Mouse (Mus musculus): ENCODE results near the gene Tmcc2.
"Not testable (repeated sequence)": the region's sequence is repeated elsewhere in the genome, so short reads cannot be mapped to it uniquely, and the experiment has no call there.

The Tmcc2 gene

DNA sequence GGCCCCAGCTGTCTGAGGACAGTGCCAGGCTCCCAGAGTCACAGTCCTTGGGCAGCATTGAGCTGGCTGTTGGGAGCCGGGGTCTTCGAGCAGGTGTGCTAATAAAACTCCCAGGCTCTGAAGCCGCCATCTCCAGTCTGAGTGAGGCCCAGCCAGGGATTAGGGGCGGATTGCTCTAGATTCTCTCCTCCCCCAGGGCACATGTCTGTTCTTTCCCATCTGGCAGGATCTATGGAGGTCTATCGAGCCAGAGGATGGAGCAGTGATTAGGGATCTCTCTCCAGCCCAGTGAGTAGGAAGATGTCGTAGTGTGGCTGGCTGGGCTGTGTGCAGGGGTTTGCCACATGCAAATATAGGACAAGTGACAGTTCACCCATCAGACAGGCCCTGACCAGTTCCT, 24.1 kb downstream of the Tmcc2 start:
- DNase-seq, result no peak

DNA sequence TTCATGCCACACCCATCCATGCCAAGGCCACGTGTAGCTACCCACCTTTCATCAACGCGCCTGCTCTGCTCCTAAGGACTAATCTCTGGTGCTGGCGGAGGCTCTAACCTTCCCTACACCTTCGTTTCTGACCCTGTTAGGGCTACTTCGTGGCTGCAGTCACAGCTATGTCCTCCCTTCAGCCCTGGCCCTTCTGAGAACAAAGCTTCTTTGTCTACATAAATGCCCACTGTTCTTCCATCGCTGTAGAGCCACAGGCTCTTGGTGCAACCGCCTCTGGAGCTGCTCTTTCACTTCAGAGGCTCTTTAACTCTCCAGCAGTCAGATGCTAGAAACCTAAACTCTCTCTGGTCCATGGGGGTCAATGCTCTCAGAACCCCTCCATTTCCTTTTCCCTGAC, 24.8 kb downstream of the Tmcc2 start:
- DNase-seq, result no peak

DNA sequence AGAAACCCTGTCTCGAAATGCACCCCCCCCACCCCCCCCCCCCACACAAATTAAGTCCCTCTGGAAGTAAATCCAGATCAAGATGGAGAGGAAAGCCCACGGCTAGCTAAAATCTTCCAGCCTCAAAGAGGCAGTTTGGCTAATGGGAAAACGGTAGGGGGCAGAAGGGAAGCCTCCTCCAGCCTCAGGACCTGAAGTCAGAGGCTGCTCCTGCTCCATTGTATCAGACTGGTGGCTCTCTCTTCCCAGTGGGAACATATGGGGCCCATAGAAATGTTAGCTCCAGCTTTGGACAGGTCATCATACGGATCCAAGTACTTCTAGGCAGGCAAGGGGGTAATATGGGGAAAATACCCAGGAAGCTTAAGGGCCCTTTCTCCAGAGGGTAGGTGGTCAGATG, 25.4 kb downstream of the Tmcc2 start:
- DNase-seq, result no peak

DNA sequence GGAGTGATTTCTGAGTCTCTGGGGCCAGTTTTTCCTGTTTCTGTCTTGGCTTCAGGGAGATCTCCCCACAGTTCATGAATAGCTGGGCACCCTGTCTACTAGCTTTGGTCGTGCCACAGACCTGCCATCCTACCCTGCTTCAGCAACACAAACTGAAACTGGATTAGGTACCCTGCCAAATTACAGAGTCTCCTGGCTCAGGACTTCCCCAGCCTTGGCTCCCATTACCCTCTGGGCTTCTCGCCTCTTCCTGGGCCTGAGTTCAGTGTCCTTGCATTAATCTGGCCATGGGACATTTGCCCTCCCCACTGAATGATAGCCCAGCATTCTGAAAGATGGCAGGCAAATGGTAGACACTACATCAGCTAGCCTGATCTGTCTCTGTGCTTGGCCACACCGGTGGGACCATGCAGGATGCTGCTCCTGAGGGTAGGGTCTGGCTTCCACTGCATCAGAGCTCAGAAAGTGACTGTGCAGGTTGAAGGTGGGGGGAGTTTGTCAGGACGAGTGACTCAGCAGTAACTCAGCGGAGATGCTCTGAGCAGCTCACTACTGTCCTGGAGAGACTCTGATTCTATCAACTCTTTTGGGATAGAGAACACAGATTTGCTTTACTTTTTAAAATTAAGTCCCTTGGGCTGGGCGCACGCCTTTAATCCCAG, 26.1 kb downstream of the Tmcc2 start:
- DNase-seq, result peak; percentile 61

DNA sequence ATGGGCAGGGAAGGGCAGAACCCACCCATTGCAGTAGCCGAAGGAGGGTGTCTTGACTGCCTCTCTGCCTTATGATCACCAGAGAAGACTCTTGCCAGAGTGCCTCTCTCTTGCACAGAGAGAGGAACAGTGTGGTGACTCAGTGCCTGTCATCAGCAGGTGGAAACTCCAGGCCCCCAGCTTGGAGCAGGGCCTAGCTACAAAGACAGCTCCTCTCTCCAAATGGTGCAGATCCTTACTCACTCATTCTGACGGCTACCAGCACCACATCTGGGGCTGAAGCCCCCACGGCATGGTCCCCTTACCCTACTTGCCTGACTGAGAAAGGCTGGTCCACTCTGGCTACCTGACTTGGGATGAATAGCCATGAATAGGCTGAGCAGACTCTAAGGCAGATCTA, 26.7 kb downstream of the Tmcc2 start:
- DNase-seq, result no peak

DNA sequence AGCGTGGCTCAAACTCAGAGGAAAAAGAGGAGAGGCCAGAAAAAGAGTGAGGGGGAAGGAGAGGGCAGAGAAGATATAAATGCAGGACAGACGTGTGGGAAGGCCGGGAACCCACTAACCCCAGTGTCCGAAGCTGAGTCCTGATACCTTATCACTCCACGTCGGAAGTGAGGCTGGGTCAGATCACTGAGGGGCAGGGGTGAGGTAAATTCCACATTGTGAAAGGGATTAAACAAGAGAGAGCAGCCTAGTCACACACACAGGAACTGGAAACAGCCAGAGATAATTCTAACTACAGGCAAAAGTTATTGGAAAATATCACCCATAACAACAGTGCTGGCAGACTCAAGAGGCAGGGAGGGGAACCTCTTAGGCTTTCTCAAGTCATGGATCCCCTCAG, 29.1 kb downstream of the Tmcc2 start:
- no peak for DNase-seq

DNA sequence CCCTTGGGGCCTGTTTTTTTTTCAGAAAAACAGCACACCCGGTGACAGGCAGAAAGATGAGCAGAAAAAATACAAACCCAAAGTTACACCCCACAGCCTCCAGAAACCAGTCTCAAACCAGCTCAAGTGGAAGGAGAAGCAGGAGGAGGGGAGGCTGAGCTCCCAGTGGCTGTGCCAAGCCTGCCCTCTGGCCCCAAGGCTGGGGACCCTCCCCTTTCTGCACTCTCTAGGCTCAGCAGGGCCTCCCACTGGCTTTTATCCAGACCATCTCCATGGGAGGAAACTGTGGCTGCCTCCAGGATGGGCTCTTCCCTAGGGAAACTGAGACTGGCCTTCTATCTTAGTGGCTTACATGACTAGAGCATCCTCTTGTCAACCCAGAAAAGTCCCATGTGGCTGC, 34.2 kb downstream of the Tmcc2 start:
- no peak for DNase-seq

DNA sequence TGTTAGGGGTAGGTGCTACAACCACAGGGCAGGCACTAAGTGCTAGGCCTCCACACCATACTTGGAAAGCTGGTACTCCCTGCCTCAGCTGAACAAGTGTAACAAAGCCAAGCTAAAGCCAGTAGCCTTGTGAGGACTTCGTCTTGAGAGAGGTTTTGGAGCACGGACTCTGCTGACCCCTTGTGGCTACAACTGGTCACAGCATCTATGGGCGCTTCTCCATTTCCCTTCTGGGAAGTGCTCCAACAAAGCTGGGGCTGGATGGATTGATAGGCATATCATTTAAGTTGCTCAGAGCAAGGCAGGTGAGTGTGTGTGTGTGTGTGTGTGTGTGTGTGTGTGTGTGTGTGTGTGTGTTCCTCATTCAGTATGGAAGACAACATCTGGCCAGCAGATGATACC, 35.2 kb downstream of the Tmcc2 start:
- DNase-seq, result peak; percentile 83

DNA sequence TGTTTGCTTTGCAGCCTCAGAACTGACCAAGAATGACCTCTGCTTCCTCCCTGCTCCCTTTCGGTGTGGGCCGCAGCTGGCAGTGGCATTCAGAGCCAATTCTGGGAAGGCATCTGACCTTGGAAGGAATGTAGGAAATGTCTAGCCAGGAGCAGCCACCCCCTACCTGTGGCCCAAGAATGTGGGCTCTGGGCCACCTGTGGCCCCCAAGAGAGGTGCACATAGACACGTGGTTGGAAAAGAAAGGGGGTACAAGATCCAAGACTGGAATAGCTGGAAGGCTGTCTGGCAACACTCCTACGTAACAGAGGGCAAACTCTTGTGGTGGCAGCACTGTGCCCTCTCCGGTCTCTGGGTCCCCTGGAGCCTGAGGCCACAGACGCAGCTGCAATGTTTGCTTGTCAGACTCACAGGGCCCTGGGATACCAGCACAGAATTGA, 35.9 kb downstream of the Tmcc2 start:
- DNase-seq, result no peak

DNA sequence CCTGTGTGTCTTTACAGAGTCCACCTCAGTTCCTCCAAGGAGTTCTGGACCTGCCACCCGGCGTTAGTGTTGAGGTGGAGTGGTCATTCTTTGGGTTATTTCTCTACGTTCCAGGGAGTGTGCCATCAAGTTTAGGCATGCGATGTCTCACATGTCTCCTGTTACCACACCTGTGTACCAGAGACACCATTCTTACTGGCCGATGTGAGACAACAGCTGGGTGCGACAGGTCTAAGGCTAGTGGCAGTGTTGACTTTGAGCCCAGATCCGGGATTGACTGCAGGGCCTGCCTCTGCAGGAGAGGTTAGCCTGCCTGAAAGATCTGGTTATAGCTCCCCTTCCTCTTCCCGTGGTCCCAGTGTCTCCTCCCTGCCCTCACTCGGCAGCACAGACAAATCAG, 36.8 kb downstream of the Tmcc2 start:
- no peak for DNase-seq

DNA sequence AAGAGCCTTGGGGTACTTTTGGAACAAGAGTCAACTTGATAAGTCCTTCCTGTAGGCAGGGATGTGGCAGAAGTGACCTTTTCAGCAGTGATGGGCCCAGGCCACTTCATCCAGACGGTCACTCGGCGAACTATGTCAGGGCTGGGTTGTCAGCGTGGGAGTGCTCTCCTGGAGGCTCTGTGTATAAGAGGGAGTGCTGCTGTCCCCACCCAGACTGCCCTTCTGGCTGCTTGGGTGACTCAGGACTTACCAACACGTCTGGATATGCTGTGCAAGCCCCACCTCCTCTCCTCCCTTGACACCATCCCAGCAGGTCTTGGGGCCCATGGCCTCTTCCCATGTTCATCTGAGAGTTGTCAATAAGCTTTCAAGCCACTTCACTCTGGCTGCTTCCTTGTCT, 37.7 kb downstream of the Tmcc2 start:
- no peak for DNase-seq

DNA sequence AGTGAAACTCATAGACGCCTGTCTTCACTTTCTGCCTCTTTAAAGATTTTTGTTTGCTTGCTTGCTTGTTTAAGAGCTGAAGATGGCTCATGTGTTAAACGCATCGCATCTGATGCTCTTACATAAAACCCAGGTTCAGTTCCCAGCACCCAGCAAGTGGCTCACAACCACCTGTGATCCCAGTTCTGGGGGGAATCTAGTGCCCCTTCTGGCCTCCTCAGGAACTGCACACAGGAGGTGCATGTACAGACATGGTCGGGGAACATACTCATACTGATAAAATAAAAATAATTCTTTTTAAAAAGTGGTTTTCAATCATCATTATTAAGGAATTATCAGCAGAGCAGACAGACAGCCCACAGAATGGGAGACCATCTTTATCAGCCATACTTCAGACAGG, 40.0 kb downstream of the Tmcc2 start:
- no peak for DNase-seq

DNA sequence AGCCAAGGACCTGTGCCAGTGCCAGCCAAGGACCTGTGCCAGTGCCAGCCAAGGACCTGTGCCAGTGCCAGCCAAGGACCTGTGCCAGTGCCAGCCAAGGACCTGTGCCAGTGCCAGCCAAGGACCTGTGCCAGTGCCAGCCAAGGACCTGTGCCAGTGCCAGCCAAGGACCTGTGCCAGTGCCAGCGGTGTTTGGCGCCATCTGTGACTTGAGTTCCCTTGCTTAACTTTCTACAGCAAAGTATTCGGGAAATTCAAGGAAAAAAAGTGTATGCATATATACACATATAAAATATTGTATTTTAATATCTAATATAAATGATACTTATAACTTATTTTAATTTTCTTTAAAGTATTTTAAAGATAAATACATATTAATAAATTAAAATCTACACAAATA, 41.5 kb downstream of the Tmcc2 start:
- DNase-seq, result not testable (repeated sequence)

DNA sequence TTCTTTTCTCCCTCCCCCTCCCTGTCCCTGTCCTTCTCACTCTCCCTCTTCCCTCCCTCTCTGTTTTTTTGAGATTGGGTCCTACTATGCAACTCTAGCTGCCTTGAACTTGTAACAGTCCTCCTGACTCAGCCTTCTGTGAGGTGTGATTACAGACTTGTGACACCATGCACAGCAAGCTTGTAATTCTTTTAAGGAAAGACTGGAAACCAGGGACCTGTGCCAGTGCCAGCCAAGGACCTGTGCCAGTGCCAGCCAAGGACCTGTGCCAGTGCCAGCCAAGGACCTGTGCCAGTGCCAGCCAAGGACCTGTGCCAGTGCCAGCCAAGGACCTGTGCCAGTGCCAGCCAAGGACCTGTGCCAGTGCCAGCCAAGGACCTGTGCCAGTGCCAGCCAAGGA, 42.0 kb downstream of the Tmcc2 start:
- not testable (repeated sequence) for DNase-seq

DNA sequence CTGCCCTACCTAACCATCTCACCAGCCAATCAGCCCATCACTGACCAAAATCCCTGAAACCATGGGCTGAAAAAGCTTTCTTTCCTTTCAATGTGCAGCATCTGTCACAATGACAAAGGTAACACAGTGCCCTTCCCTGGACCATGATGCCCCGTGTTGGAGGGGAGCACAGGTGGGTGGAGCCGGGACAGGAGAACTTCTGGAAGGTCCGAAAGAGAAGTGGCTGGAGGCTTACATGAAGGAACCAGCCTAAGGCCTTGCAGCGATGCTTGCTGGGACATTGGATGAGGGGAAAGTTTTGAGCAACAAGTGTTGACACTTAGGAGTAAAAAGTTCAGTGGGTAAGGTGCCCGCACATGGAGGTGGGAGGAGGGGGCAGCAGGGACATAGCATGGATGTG, 42.7 kb downstream of the Tmcc2 start:
- DNase-seq, result no peak

DNA sequence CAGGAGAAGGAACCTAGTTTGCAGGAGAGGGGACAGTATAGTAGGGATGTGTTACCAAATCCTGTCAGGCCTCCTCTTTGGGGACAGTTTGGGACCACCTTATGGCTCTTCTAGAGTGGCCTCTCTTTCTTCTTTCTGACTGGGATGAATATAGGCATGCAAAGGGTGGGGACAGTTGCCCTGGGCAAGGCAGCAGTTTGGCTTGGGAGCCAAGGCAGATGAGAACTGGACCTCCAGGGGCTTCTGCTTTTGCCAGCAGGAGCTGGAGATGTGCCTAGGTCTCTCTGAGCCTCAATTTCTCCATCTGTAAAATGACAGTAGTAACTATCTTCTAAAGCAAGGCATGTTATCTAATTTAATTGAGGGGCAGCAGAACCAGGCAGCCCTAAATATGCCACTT, 44.1 kb downstream of the Tmcc2 start:
- DNase-seq, result no peak

DNA sequence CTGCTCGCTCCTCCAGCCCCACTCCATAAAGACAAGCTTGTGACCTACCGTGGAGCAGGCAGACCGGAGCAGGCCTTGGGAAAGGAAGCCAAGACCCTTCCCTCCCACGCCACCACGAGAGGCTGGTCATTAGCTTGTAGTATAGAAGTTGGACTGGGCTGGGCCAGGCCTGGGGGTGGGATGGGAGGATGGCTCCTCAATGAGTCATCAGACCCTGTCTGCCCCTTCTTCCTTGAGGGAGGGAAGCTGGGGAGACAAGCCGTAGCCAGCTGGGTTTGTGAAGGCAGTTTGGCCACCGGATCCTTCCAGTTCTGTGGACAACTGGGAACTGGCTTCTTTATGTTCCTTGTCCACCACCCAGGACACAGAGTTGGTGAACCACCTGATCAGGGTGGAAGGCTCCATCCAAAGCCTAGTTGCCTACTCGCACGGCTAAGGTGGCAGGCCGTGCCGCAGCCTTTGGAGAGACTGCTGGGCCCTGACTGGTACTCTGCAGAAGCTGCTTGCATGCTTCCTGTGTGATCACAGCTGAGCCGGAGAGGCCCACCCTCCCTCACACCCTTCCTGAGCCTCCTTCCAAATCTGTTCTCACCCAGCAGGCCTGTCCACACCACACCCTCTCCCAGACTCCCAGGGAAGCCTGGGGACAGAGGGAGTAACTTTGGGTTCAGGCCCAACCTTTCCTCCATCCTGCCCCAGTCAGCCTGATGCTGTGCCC, 44.8 kb downstream of the Tmcc2 start:
- no peak for DNase-seq

DNA sequence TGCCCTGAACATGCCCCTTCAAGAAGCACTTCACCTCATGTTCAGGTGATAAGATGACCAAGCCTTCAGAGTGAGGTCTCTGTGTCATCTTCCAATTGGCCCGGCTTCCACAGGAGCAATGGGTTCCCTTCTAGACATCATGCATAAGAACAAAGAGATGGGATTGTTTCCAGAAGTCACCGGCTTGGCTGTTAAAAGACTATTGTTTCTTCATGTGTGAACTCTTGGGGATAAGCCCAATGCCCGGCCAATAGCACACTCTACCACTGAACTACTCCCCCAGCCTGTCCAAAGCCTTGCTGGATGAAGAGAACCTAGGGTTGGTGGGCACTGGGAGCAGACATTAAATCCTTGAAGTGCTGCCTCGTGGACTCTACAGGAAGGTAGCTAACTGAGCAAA, 45.6 kb downstream of the Tmcc2 start:
- no peak for DNase-seq

DNA sequence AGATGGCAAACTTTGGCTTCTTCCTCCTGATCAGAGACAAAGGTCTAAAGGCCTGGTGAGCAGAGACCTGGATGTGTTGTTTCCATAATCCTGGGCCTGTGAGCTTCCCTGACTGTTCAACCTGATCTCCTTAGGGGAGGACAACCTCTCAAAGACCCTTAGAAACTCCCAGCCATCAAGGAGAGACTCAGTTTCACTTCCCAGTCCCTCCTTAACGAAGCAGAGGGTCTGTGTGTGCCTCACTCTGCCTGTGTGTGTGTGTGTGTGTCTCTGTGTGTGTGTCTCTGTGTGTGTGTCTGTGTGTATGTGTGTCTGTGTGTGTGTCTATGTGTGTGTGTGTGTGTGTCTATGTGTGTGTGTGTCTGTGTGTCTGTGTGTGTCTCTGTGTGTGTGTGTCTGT, 47.4 kb downstream of the Tmcc2 start:
- no peak for DNase-seq

DNA sequence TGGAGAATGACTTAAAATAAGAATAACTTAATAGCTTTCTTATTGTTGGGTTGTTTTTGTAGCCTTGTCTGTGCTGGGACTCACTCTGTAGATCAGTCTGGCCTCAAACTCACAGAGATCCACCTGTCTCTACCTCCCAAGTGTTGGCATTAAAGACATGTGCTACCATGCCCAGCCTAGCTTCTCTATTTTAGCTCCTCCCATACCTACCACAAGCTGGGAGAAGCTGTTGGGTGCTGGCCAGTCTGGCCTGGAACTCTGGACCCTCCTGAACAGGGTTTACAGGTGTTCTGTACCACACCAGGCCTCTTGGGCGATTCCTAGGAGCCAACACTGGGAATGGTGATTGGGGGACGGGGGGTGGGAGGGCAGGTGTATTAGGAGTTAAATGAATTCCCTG, 47.9 kb downstream of the Tmcc2 start:
- no peak for DNase-seq

DNA sequence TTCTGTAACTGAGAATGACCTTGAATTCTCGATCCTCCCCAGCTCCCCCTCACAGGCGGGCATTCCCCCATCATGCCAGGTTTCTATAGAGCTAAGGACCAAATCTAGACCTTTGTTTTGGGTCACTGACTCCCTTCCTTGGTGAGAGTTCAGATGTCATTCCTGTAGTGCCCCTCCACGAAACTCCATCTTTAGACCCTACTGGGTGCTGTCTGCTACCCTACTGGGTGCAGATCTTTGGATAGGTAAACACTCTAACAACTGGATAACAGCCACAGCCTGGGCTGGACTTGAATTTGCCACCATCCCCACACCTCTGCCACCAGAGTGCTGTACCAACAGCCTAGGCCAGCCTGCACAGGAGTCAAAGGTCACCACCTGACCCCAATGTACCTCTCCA, 48.6 kb downstream of the Tmcc2 start:
- DNase-seq, result no peak

DNA sequence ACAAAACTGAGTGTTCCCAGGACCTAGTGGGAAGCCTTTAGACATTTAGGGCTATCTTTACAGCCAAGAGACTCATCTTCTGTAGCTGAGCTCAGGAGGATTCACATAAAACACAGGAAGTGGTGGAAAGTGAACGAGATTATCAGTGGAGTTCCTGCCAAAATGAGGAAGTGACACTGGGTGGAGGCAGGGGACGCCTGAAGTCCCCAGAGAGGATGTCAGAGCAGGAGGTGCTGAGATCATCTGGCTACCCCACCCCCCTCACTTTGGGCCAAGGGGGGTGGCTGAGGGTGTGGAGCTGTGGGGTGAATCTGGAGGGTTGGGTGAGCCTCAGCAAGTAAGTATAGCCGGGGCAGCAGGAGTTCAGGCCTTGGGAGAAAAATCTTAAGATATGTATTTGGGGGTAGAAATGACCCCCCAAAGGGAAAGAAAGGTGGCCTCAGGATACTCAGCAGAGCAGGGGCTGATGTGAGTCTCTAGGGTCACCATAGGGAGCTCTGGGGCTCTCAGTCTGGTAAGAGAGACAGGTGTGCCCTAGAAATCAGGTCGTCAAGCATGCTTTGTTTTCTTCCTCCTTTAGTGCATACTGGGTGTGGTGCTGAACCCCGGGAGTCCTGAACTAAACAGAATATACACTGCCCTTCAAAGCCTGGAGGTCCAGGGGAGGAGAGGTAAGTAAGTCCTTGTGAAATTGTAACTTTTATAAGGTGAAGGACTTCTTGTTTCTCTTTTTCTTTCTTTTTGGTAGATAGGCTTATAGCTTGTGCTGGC, 49.2 kb downstream of the Tmcc2 start:
- no peak for DNase-seq

DNA sequence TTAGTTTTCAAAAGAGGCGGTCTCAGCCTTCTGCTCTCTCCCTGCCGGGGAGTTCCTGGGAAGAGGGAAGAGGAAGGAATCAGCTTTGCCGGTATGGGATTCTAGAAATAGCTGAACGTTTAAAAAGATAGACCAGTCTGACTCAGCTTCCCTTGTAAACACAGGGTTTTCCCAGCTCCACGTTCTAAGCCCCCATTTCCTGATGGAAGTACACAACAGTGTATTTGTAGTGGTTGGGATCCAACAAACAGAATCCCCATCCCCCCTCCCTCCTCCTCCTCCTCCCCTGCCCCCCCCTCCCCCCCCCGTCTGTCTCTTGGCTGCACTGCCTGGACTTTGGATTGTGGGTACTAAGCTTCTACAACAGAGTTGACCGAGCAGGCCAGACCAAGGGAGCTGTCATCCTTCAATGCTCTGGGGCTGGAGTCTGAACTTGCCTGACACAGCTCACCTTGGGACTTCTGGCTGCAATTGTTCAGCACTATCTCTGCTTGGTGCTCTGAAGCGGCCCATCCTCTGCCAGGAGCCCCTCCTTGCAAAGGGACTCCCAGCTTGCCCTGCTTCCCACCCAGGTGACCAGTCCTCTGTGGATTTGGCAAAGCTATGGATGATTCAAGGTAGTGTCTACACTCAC, 52.9 kb downstream of the Tmcc2 start:
- no peak for DNase-seq

DNA sequence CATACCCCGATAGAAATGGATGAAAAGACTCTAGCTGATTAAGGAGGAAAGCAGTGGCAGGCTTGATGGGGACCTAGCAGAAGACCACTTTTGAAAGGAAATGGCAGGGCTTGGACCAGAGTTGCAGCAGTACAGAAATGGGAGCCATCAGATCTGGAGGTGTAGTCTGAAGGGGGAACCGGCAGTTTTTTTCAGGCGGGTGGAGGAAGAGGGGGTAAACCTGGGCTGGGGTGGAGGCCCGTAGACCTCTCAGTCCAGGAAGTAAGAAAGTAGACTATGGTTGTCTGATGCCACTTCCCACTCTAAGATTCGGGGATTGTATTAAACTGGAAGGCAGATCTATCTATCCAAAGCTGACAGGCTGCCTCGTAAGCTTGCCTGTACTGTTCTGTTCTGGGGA, 54.2 kb downstream of the Tmcc2 start:
- no peak for DNase-seq

All from cerebellum, adult 11 months (tissue).